Mouse (Mus musculus) left cerebral cortex, adult 2 months (tissue): ENCODE measurements at regions not wholly inside any gene's neighbourhood (a gene's known extent, or its start where the extent isn't known, plus 50 kb on each side); places are given as distances from the start of the nearest gene placed in this dataset.

Experiments used
- DNase-seq, 2 experiments: peaks; one replicate each; pipeline ENCODE4 v3.0.0; 2021 to 2022; ENCODE audit warnings: low spot score in 2 of 2, mixed read lengths in 1 of 2; ENCODE audit errors: extremely low spot score in 1 of 2
- H3K27ac ChIP-seq: fragments of 200-600 bp; 2 replicates; pipeline ENCODE4 v1.8.1; 2022
- H3K4me3 ChIP-seq: fragments of 200-600 bp; 2 replicates; pipeline ENCODE4 v1.8.1; 2022
- CTCF ChIP-seq: fragments of 200-600 bp; IDR thresholded peaks from 2 replicates; pipeline ENCODE4 v1.8.1; 2022; ENCODE audit warnings: antibody characterized with exemption, mild to moderate bottlenecking, moderate library complexity
- intact Hi-C: fragments of 180-260 bp; cut with DNase I; formaldehyde crosslinking; loops from one replicate; pipeline ENCODE4 v1.15.1; 2025

- TF ChIP-seq CTCF: no peak
- intact Hi-C loops: no loop called here
- Histone ChIP-seq H3K27ac (no peak overlapping the region), H3K4me3 (no peak overlapping the region)
- no peak for DNase-seq
These were observed 76.7 kb upstream of the Bbx start for GRCm38 (mm10) chr16:50508673-50509528.

GRCm38 (mm10) chr16:50504619-50505018 is 72.4 kb upstream of the Bbx start:
- TF ChIP-seq CTCF: no peak
- Histone ChIP-seq H3K4me3 (no peak overlapping the region), H3K27ac (no peak overlapping the region)
- no peak for DNase-seq
- intact Hi-C loops: no loop called here

GRCm38 (mm10) chr16:50498909-50499308 is 66.7 kb upstream of the Bbx start:
- no peak for TF ChIP-seq CTCF
- no peak for DNase-seq
- Histone ChIP-seq H3K27ac (no peak overlapping the region), H3K4me3 (no peak overlapping the region)
- intact Hi-C loops: no loop called here

GRCm38 (mm10) chr16:50493662-50494061 is 61.5 kb upstream of the Bbx start:
- Histone ChIP-seq H3K27ac (no peak overlapping the region), H3K4me3 (no peak overlapping the region)
- no peak for DNase-seq
- no peak for TF ChIP-seq CTCF
- intact Hi-C loops: no loop called here

- no peak overlapping the region for H3K4me3 ChIP-seq
- intact Hi-C loops: no loop called here
- no peak for TF ChIP-seq CTCF
These were observed 57.1 kb upstream of the Bbx start for GRCm38 (mm10) chr16:50489244-50489643.

GRCm38 (mm10) chr16:50482360-50482786 is 50.2 kb upstream of the Bbx start:
- intact Hi-C loops: no loop called here
- TF ChIP-seq CTCF: no peak
- no peak for DNase-seq
- H3K4me3 ChIP-seq: no peak overlapping the region
- no peak overlapping the region for H3K27ac ChIP-seq

More at GRCm38 (mm10) chr16:50489244-50489643, 57.1 kb upstream of the Bbx start:
- H3K27ac ChIP-seq: no peak overlapping the region
- no peak for DNase-seq
